In the genomic region with DNA sequence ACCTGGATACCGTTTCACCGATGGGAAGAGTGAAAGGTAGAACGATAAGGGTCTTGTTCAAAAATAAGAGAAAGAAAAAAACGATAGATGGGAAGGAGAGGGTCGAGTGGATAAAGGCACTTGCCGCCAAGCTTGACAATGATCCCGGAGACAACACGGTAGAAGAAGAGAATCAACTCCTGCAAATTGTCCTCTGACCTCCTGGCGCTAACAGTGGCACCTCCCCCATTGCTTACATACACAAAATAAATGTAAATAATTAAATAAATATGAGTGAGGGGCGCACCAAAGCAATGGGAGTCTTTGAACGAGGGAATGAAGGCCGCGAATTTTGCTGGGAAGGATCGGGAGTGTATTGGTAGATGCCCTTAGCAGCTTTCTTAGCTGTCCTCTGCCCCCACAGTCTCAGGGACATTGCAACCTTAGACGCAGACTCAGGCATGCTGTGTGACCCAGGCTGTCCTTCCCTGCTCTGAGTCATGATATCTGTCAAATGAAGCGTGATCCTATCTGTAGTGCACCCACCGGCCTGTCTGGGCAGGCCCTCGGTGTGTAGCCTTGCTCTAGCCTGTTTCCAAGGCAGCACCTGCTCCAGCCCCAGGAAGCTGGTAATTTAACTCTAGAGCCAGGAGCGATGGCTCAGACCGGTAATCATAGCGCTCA, we compare ENCODE assay signal across 8 mouse cellular contexts. TPM values are rescaled to one million over a fixed set of nuclear protein-coding genes. Genes with fewer than 3 reads are reported as not detected.
DNase-seq lines count a peak whose midpoint lies in the region; ATAC-seq lines count a peak whose summit lies in the region.

No protein-coding gene starts in this region.

- WGBS in forebrain, embryonic 13.5 days: 8% methylated on average over 21 of the region's 21 CpGs
- 12% methylated on average over 21 of the region's 21 CpGs for WGBS in liver, embryonic 15.5 days (ENCODE audit: insufficient replicate concordance)

- H3K9me3 ChIP-seq in forebrain, embryonic 13.5 days (replicated peaks): no peaks in the 10 kb centered on the region
- H3K9me3 ChIP-seq in liver, embryonic 15.5 days (replicated peaks): no peaks in the 10 kb centered on the region

- H3K36me3 ChIP-seq in forebrain, embryonic 13.5 days (ENCODE audit: poor library complexity, severe bottlenecking): no peaks in the 10 kb centered on the region
- no peaks in the 10 kb centered on the region for H3K36me3 ChIP-seq in liver, embryonic 15.5 days (replicated peaks)

- intact Hi-C loops in gastrocnemius, postnatal 36 days (cut with DNase I): no loop called here

- ATAC-seq in cerebellum, adult (ENCODE audit: insufficient number of reproducible peaks, low FRiP score, low TSS enrichment): 0 out of 2 replicates have a peak, but pooled peaks have one; percentile 22
- ATAC-seq in forebrain, embryonic 13.5 days: no peak
- ATAC-seq in liver, embryonic 15.5 days (ENCODE audit: insufficient read depth): no peak

- H3K27me3 ChIP-seq in forebrain, embryonic 13.5 days: peaks cover 42% of the 10 kb centered on the region
- H3K27me3 ChIP-seq in liver, embryonic 15.5 days: no peaks in the 10 kb centered on the region

- H3K4me2 ChIP-seq in forebrain, embryonic 13.5 days: peak overlapping the region; percentile 95
- peak overlapping the region; percentile 96 for H3K4me2 ChIP-seq in liver, embryonic 15.5 days

- H3K4me3 ChIP-seq in forebrain, embryonic 13.5 days: peak overlapping the region; percentile 56
- H3K4me3 ChIP-seq in liver, embryonic 15.5 days (replicated peaks): peak overlapping the region; percentile 88

- H3K9ac ChIP-seq in forebrain, embryonic 13.5 days: peak overlapping the region; percentile 73; the same call in 1 of the 2 replicates
- H3K9ac ChIP-seq in liver, embryonic 15.5 days: peak overlapping the region; percentile 96

- H3K4me1 ChIP-seq in forebrain, embryonic 13.5 days: peaks cover 21% of the 10 kb centered on the region
- peaks cover 76% of the 10 kb centered on the region for H3K4me1 ChIP-seq in liver, embryonic 15.5 days (replicated peaks)

- DNase-seq in cerebellum, postnatal 4 days (ENCODE audit: low spot score in 2 of 2): no peak
- peak; percentile 22 for DNase-seq in retina, postnatal 1 day
- no peak for DNase-seq in retina, embryonic 14.5 days (ENCODE audit: low spot score)
- no peak for DNase-seq in gastrocnemius, postnatal 36 days
- no peak for DNase-seq in layer of hippocampus, postnatal 36 days

- H3K27ac ChIP-seq in forebrain, embryonic 13.5 days: no peak overlapping the region
- peak overlapping the region; percentile 92 for H3K27ac ChIP-seq in liver, embryonic 15.5 days (replicated peaks)

RNA-seq across cellular contexts. Expression of a gene that starts 0.5 kb away (rescaled TPM):
- 2.6 and 2.7 TPM in 2 replicates for polyA plus RNA-seq in forebrain, embryonic 13.5 days (2015; fragmentation: Nextera tagmentation; extraction: Ambion mirVana)
- polyA plus RNA-seq in liver, embryonic 15.5 days (2015; fragmentation: Nextera tagmentation; extraction: Ambion mirVana): 21.8 and 22.4 TPM in 2 replicates
- 1 to 10 TPM; 4.0 to 6.1 TPM for total RNA-seq in gastrocnemius, postnatal 36 days (2021)
- 1 to 10 TPM; 1.8 to 2.7 TPM for total RNA-seq in layer of hippocampus, postnatal 36 days (2021)
